Mouse (Mus musculus) brain, embryonic 14.5 days (tissue): Measurements from ENCODE around the gene Acsl5.

Source experiments
- CTCF ChIP-seq: fragments of 200-500 bp; IDR thresholded peaks from 2 replicates; pipeline ENCODE4 v1.5.1; 2012; ENCODE audit warnings: inconsistent platforms, mild to moderate bottlenecking, moderate library complexity, borderline replicate concordance; ENCODE audit not compliant: insufficient read depth, insufficient read length; ENCODE audit errors: extremely low read depth
- POLR2A ChIP-seq: fragments of 200-500 bp; IDR thresholded peaks from 2 replicates; pipeline ENCODE4 v1.6.1; 2012; ENCODE audit warnings: mild to moderate bottlenecking, inconsistent platforms, borderline replicate concordance; ENCODE audit not compliant: poor library complexity, insufficient read depth, insufficient read length, severe bottlenecking; ENCODE audit errors: extremely low read depth

DNA sequence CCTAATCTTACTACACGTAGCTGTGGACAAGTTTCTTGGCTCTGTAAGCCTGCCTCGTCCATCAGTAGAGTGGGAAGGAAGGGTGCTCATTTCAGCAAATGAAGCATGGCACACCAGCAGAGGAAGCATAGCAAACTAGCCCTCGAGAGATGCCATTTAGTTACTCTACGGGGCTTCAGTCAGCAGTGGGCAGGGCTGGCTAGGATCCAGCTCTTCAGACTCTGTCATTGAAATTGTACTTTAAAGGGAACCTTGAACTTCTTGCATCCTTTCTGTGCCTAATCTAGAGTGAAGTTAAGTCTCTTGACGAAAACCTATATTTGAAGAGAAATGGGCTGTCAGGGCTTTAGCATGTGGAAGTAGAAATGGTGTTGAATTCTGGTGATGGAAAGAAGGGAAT is 67.8 kb downstream of the Acsl5 start:
- TF ChIP-seq CTCF (no peak), POLR2A (no peak)
